Mouse (Mus musculus): ENCODE data around the gene Tex101.
"Not testable (repeated sequence)": the region's sequence is repeated elsewhere in the genome, so short reads cannot be mapped to it uniquely, and the experiment has no call there.

The Tex101 gene

DNA sequence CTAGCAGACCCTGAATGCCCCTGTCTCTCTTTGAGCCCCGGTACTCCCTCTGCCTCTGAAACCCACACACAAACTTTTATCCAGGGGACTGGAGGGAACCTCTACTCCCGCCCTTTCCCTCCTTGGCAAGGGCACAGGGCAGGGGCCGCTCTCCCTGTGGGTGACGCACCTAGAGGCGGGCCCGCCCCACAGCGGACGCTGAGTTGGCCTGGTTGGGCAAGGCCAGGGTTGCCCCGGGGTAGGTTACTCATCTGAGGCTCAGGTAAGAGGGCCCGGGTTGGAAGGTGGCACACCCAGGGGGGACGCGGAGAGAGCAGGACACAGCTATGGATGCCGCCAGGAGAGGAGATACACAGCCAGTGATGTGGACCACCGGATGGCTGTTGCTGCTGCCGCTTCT, 40.2 kb downstream of the Tex101 start, which contains the start of gene Lypd3:
TSS of gene Lypd3 (plus strand) at position 287 of the 400 bp plus-strand sequence.
- DNase-seq (ENCODE audit: low spot score), result no peak

DNA sequence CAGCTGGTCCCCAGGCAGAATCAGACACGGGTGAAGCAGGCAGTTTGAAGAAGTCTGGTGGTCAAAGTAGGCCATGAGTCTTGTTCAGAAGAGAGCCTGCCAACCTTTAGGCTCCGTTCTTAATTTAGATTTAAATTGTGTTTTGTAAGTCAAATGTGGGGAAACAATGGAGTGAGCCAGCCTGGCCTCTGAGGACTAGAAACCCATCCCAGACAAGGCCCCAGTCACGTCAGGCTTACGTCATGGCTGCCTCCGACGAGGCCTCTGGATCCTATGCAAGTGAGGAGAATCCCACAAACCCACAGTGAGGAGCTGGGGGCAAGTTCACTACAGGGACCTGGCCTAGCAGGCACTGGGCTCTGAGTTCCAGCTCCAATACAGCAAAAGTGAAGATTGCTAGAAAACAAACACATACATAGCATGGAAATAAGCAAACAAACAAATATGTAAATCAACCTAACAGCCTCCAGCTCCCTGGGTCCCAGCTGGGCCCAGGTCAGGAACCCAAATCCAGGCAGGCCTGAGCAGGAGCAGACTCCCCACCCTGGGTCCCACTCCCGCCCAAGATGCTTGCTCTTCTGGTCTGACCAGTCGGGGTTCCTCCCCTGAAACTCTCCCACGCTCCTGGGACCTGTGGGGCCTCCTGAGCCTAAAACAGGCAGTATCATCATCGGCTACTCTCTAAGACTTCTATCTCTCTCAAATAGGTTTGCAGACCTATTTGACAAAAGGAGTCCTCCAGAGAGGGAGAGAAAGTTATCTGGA, 46.2 kb downstream of the Tex101 start:
- no peak for DNase-seq (ENCODE audit: low spot score)

DNA sequence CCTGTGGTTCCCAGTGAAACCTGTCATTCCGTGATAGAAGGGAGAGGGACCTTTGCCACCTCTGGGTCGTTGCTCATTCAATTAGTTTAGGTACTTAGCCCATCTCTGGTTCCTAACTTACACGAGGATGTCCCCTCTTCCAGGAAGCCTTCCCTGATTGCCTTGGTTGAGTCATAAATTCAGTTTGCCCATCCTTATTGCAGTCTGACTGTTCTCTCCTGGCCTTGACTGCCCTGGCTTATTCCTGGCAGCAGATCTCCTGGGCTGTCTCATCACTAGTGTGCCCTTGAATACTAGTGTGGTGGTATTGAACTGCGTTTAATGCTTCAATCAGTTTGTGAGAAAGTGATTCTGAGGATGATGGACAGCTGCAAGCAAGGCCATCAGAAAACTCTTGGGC, 46.8 kb downstream of the Tex101 start:
- DNase-seq (ENCODE audit: low spot score), result no peak

DNA sequence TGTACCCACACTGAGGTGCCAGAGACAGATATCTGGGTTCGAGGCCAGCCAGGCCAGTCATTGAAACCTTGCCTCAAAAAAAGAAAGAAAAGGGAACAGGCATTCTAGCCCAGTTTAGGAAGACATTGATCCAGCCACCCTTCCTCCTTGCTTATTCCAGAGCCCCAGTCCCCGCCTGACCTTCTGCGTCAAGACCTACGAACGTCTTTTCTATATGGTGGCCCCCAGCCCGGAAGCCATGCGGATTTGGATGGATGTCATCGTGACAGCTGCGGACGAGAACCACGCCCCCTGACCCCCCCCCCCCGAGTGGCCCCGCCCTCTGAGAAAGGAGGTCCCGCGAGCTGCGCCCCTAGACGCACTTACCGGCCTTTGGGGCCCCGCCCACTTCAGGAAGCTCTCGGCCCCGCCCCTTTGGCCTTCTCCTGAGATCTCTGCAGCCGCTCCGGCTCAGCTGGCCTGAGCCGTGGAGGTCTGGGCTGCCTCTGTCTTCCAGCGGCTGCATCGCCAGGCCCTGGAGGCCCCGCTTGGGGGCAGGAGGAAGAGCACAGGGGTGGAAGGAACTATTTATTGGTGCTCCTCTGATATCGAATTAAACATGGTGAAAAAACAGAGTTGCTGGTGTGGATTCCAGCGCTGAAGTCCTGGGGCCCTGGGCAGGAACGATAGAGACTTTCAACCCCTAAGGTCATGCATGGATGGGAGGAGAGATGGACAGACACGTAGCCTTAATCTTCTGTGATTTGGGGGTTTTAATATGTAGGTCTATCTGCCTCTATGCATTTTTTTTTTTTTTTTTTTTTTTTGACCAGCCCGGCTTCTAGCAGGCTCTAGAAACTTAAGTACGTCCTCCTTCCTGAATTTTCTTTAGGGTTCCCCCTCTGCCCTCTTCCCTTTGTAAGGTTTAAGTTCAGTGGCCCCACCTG, 47.5 kb downstream of the Tex101 start:
- DNase-seq (ENCODE audit: low spot score), result peak; percentile 83

DNA sequence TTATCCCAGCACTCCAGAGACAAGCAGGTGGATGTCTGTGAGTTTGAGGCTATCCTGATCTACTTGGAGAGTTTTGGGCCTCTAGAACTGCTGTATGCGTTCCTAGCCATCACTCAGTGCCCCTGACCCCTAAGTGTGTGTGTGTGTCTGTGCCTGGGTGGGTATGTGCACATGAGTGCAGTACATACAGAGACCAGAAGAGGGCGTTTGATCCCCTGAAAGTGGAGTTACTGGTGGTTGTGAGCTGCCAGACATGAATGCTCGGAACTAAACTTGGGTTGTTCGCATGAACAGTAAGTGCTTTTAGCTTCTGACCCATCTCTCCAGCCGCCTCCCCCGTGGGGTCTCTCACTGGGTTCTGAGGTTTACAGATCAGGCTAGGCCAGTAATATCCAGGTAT, 53.5 kb downstream of the Tex101 start:
- no peak for DNase-seq (ENCODE audit: low spot score)

DNA sequence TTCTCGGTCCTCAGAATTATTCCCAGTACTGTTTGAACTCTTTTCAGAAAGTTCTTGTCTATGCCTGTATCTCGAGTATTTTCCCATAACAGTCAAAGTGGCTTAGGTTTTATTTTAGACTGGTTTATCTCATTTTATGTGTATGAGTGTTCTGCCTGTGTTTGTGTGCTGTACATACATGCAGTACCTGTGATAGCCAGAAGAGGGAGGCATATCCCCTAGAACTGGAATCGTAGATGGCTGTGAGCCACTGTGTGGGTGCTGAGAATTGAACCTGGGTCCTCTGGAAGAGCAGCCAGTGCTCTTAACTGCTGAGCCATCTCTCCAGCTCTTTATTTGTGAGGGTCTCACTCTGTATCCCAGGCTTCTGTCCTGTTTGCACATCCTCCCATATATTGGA, 55.3 kb downstream of the Tex101 start:
- no peak for DNase-seq (ENCODE audit: low spot score)

DNA sequence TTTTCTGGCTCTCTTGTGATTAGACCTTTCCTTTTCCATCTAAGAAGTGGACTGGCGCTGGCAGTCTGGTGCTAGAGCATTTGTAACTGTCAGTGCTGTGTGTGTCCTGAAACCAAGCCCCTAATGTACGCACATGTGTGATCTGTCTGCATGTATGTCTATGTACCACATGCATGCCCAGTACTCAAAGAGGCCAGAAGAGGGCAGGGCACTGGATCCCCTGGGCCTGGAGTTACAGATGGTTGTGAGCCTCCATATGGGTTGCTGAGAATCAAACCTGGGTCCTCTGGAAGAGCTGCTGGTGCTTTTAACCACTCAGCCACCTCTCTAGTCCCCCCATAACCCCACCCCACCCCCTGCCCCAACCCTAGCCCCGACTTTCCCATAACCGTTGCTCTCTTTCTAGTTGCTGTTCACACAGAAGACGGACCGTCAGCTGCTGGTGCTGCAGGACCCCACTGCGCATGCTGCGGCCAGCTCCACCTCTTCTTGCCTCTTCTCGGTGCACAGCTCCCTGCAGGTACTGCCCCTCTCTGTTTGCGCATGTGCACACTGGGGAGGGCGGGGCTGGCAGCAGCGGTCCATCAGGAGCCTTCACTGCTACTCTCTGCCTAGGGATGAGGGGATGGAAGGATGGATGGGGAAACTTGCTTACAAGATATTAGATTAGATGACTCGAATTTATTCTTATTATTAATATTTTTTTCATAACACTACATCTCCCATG, 56.6 kb downstream of the Tex101 start:
- DNase-seq (ENCODE audit: low spot score), result no peak

DNA sequence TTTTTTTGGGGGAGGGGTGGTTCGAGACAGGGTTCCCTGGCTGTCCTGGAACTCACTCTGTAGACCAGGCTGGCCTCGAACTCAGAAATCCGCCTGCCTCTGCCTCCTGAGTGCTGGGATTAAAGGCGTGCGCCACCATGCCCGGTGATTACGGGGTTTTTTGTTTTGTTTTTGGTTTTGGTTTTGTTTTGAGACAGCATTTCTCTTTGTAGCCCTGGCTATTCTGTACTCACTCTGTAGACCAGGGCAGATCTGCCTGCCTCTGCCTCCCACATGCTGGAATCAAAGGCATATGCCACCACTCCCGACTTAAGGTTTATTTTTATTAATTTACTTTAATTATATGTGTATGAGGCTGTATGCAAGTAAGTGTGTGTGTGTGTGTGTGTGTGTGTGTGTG, 58.1 kb downstream of the Tex101 start:
- not testable (repeated sequence) for DNase-seq (ENCODE audit: low spot score)
